ENCODE assay signal across 20 mouse cellular contexts in the genomic region with DNA sequence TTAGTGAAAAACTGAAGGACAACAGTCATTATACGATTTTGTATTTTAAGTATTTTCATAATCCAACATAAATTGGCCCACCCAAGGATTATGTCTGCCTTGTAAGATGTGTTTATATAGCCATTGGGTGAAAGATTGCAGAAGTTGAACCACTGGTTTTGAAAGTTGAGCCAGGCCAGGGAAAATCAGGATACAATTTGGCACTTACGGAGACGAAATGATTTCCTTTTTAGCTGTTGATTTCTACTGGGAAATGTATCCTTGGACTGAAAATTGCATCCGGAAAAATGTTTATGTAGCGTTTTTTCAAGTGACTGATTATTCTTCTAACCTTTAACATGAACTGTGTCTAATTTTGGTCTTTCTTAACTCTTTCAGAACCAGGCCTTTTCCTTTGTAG.
DNase-seq lines count a peak whose midpoint lies in the region; ATAC-seq and TF ChIP-seq lines count a peak whose summit lies in the region.
"Had no signal": no experiment of that assay in that cellular context is flagged by ENCODE, and none has a peak within 500 bp of the region (broad histone marks: within the 10 kb centered on the region; RNA-seq: fewer than 3 reads in every experiment).

No protein-coding gene starts in this region.

- no peak overlapping the region for H3K4me3 ChIP-seq in liver, adult 2 months (ENCODE audit: insufficient read depth, low read depth, low read length)
- no peak overlapping the region for H3K4me3 ChIP-seq in liver, embryonic 11.5 days (ENCODE audit: low read depth, low read length)
- no peak overlapping the region for H3K4me3 ChIP-seq in stomach, embryonic 16.5 days (replicated peaks; ENCODE audit: low read length)
- H3K4me3 ChIP-seq in stomach, postnatal 0 days (ENCODE audit: low read depth, low read length), result no peak overlapping the region
- H3K4me3 ChIP-seq in forebrain, embryonic 15.5 days, result no peak overlapping the region
- H3K4me3 ChIP-seq: forebrain, embryonic 12.5 days; heart, adult 2 months; heart, embryonic 15.5 days; hindbrain, embryonic 10.5 days; stomach, embryonic 15.5 days had no signal

- H3K36me3 ChIP-seq in liver, adult 2 months (ENCODE audit: control insufficient read depth, insufficient read depth, low read length), result no peaks in the 10 kb centered on the region
- H3K36me3 ChIP-seq in liver, embryonic 11.5 days (ENCODE audit: control insufficient read depth, insufficient read depth, low read length), result no peaks in the 10 kb centered on the region
- no peaks in the 10 kb centered on the region for H3K36me3 ChIP-seq in stomach, embryonic 16.5 days (ENCODE audit: control insufficient read depth, insufficient read depth, low read length)
- H3K36me3 ChIP-seq in stomach, postnatal 0 days (ENCODE audit: control insufficient read depth, insufficient read depth, low read length), result no peaks in the 10 kb centered on the region
- no peaks in the 10 kb centered on the region for H3K36me3 ChIP-seq in forebrain, embryonic 15.5 days
- H3K36me3 ChIP-seq: forebrain, embryonic 12.5 days; heart, embryonic 15.5 days; hindbrain, embryonic 10.5 days; stomach, embryonic 15.5 days had no signal

- H3K4me1 ChIP-seq in liver, adult 2 months (ENCODE audit: control insufficient read depth, insufficient read depth, low read length), result peaks cover 4% of the 10 kb centered on the region; the same call in 1 of the 2 replicates
- H3K4me1 ChIP-seq in liver, embryonic 11.5 days (replicated peaks; ENCODE audit: control insufficient read depth, insufficient read depth, low read length), result no peaks in the 10 kb centered on the region
- H3K4me1 ChIP-seq in stomach, embryonic 16.5 days (ENCODE audit: control insufficient read depth, insufficient read depth, low read length), result peaks cover 27% of the 10 kb centered on the region
- no peaks in the 10 kb centered on the region; the same call in 1 of the 2 replicates for H3K4me1 ChIP-seq in stomach, postnatal 0 days (replicated peaks; ENCODE audit: control insufficient read depth, insufficient read depth)
- H3K4me1 ChIP-seq in forebrain, embryonic 15.5 days, result peaks cover 2% of the 10 kb centered on the region; the same call in 1 of the 2 replicates

- ATAC-seq in liver, embryonic 11.5 days (replicated peaks; ENCODE audit: low FRiP score), result no peak
- no peak for ATAC-seq in stomach, embryonic 16.5 days (ENCODE audit: insufficient read depth, low FRiP score)
- no peak for ATAC-seq in stomach, postnatal 0 days (ENCODE audit: low FRiP score, low TSS enrichment)
- no peak for ATAC-seq in forebrain, embryonic 15.5 days (replicated peaks)
- ATAC-seq: hindbrain, postnatal 0 days had no signal

- no peak for TF ChIP-seq POLR2A in liver, adult 2 months (IDR thresholded peaks at IDR 0.05; ENCODE audit: extremely low read depth, insufficient read depth, low read length)

- no peaks in the 10 kb centered on the region for H3K27me3 ChIP-seq in liver, adult 2 months (ENCODE audit: control insufficient read depth, insufficient read depth, low read length)
- no peaks in the 10 kb centered on the region for H3K27me3 ChIP-seq in liver, embryonic 11.5 days (replicated peaks; ENCODE audit: control insufficient read depth, insufficient read depth, low read length)
- H3K27me3 ChIP-seq in stomach, embryonic 16.5 days (ENCODE audit: control insufficient read depth, insufficient read depth, low read length), result no peaks in the 10 kb centered on the region
- no peaks in the 10 kb centered on the region for H3K27me3 ChIP-seq in stomach, postnatal 0 days (ENCODE audit: control insufficient read depth, insufficient read depth, low read length)
- H3K27me3 ChIP-seq in forebrain, embryonic 15.5 days, result no peaks in the 10 kb centered on the region
- H3K27me3 ChIP-seq: heart, embryonic 15.5 days; stomach, embryonic 15.5 days had no signal

- H3K9me3 ChIP-seq in liver, embryonic 11.5 days (ENCODE audit: control insufficient read depth, low read length), result no peaks in the 10 kb centered on the region
- H3K9me3 ChIP-seq in stomach, embryonic 16.5 days (replicated peaks; ENCODE audit: control insufficient read depth, low read length), result no peaks in the 10 kb centered on the region
- no peaks in the 10 kb centered on the region for H3K9me3 ChIP-seq in stomach, postnatal 0 days (ENCODE audit: control insufficient read depth, low read length)
- no peaks in the 10 kb centered on the region for H3K9me3 ChIP-seq in forebrain, embryonic 15.5 days
- H3K9me3 ChIP-seq: forebrain, embryonic 12.5 days; heart, embryonic 15.5 days; hindbrain, embryonic 10.5 days; stomach, embryonic 15.5 days had no signal

- H3K79me2 ChIP-seq in liver, adult 2 months (ENCODE audit: control insufficient read depth, insufficient read depth, low read length), result no peaks in the 10 kb centered on the region

- WGBS in liver, adult 2 months, result 77% methylated on average over 5 of the region's 5 CpGs
- 65% methylated on average over 5 of the region's 5 CpGs for WGBS in liver, embryonic 11.5 days
- 20% methylated on average over 5 of the region's 5 CpGs for WGBS in stomach, embryonic 16.5 days
- WGBS in stomach, postnatal 0 days, result 22% methylated on average over 5 of the region's 5 CpGs
- 80% methylated on average over 5 of the region's 5 CpGs for WGBS in forebrain, embryonic 15.5 days

- H3K4me2 ChIP-seq in liver, embryonic 11.5 days, result no peak overlapping the region
- H3K4me2 ChIP-seq in stomach, embryonic 16.5 days (ENCODE audit: low read depth, low read length), result no peak overlapping the region
- H3K4me2 ChIP-seq in stomach, postnatal 0 days (replicated peaks; ENCODE audit: low read depth), result no peak overlapping the region
- no peak overlapping the region for H3K4me2 ChIP-seq in forebrain, embryonic 15.5 days (replicated peaks)
- H3K4me2 ChIP-seq: forebrain, embryonic 12.5 days; heart, embryonic 15.5 days; stomach, embryonic 15.5 days had no signal

- no peak overlapping the region for H3K27ac ChIP-seq in liver, adult 2 months (replicated peaks; ENCODE audit: insufficient read depth, low read depth, low read length)
- no peak overlapping the region for H3K27ac ChIP-seq in liver, embryonic 11.5 days (ENCODE audit: low read depth, low read length)
- H3K27ac ChIP-seq in stomach, embryonic 16.5 days (ENCODE audit: low read length), result peak overlapping the region; percentile 43
- no peak overlapping the region for H3K27ac ChIP-seq in stomach, postnatal 0 days (replicated peaks)
- no peak overlapping the region for H3K27ac ChIP-seq in forebrain, embryonic 15.5 days (replicated peaks)
- H3K27ac ChIP-seq: forebrain, embryonic 12.5 days; heart, adult 2 months; heart, embryonic 15.5 days; hindbrain, embryonic 10.5 days; hindbrain, postnatal 0 days had no signal

- no peak overlapping the region for H3K9ac ChIP-seq in liver, adult 2 months (ENCODE audit: low read depth, low read length)
- H3K9ac ChIP-seq in liver, embryonic 11.5 days (ENCODE audit: low read depth, low read length), result no peak overlapping the region
- H3K9ac ChIP-seq in stomach, embryonic 16.5 days (ENCODE audit: low read length), result no peak overlapping the region
- no peak overlapping the region for H3K9ac ChIP-seq in stomach, postnatal 0 days (ENCODE audit: low read length)
- H3K9ac ChIP-seq in forebrain, embryonic 15.5 days (replicated peaks), result no peak overlapping the region
- H3K9ac ChIP-seq: forebrain, embryonic 12.5 days; heart, embryonic 15.5 days; stomach, embryonic 15.5 days had no signal

- TF ChIP-seq CTCF in liver, adult 2 months (IDR thresholded peaks at IDR 0.05; ENCODE audit: low read depth, low read length), result no peak
- no peak for TF ChIP-seq CTCF in stomach, postnatal 0 days (IDR thresholded peaks at IDR 0.05; ENCODE audit: low read depth)

- DNase-seq in kidney, adult 9 months, result peak; percentile 24
- no peak for DNase-seq in kidney, adult 8-10 months
- DNase-seq in liver, adult 2 months (ENCODE audit: extremely low read depth, low read depth, low spot score), result peak; percentile 33
- DNase-seq in liver, embryonic 11.5 days (ENCODE audit: low spot score), result no peak
- DNase-seq in stomach, postnatal 0 days (ENCODE audit: low spot score), result no peak
- DNase-seq: cerebellum, adult 18-20 months; cerebellum, postnatal 25 days; embryo, embryonic 11 days; gastrocnemius, postnatal 14 days; heart, adult 2 months; liver; lung, adult 2 months; right cerebral cortex, postnatal 25 days had no signal

- TF ChIP-seq EP300 in stomach, postnatal 0 days (optimal IDR thresholded peaks at IDR 0.05), result no peak

Comparison
In these comparisons a context has a peak if more than half of its experiments do, and no peak if none do; other contexts are left out.
1. DNase-seq: peak in kidney, adult 9 months (single experiment) and liver, adult 2 months (single experiment); none in kidney, adult 8-10 months (0 of 2), liver, embryonic 11.5 days (single experiment) and stomach, postnatal 0 days (single experiment).